Mouse (Mus musculus) forebrain, embryonic 11.5 days (tissue): ENCODE measurements around the gene 6030452D12Rik. TPM values are rescaled to one million over a fixed set of nuclear protein-coding genes. Genes with fewer than 3 reads are reported as not detected.

Experiments used
- polyA plus RNA-seq: library from polyadenylated mRNA; unstranded; fragments of >200 nt; fragmentation: Nextera tagmentation; extraction: Ambion mirVana; gene quantifications from 2 replicates; pipeline ENCODE4 v1.2.1, GENCODE M21; 2014

Gene 6030452D12Rik
- polyA plus RNA-seq, 1 experiment from 2014 or later: not detected

Other genes with a start within 250 kb of the 6030452D12Rik start
- 11.1 and 11.8 TPM in 2 replicates for gene Smpd3, start 162.5 kb upstream of the 6030452D12Rik start, polyA plus RNA-seq
- 32.8 and 34.0 TPM in 2 replicates for gene Zfp90, start 85.2 kb upstream of the 6030452D12Rik start, polyA plus RNA-seq
- 3.8 and 4.8 TPM in 2 replicates for gene Cdh3, start 10.4 kb downstream of the 6030452D12Rik start, polyA plus RNA-seq
- gene Gm10073, start 72.9 kb downstream of the 6030452D12Rik start, polyA plus RNA-seq: 3.8 and 5.9 TPM in 2 replicates
- 5.1 and 5.7 TPM in 2 replicates for gene Cdh1, start 102.8 kb downstream of the 6030452D12Rik start, polyA plus RNA-seq
- gene Tango6, start 182.5 kb downstream of the 6030452D12Rik start, polyA plus RNA-seq: 10.6 and 12.4 TPM in 2 replicates